Mouse (Mus musculus) embryo, embryonic 10.5 days (tissue): ENCODE results near the gene Dpy19l3.
A peak's percentile ranks its signal among the peaks of the same experiment; 100 is the strongest.

Experiments
- DNase-seq: peaks from one replicate; pipeline ENCODE4 v3.0.0-alpha.2; 2015; ENCODE audit warnings: low spot score

Gene Dpy19l3

DNA sequence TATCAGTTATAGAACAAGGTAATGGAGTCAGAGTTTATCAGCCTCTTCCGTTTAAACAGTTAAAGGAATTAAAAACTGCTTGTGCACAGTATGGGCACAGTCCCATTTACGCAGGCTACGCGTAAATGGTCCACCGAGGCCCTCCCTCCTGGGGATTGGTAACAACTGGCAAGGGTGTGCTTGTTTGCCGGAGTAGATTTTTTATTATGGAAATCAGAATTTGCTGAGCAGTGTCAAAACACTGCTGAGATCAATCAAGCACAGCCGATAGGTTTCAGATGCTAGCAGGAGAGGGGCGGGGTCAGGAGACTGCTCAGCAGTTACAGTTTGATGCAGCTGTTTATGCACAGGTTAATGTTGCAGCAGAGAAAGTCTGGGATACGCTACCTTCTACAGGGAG, 66.0 kb downstream of the Dpy19l3 start:
- no peak for DNase-seq

DNA sequence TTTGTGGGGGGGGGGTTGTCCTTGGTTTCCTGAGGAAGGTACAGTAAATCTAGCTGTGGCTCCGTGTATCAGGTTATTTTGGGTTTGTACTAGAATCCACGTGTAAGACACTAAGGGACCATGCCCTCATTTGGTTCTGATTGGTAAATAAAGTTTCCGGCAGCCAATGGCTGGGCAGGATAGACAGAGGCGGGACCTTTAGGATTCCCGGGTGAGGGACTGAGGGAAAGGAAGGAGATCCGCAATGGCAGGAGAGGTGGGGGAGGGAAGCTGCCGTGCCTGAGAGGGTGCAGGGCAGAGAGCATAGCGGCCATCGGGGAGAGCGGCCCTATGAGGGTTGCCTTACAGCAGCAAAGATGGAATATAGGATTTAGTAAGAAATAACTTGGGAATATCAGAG, 67.0 kb downstream of the Dpy19l3 start:
- DNase-seq: peak; percentile 68

DNA sequence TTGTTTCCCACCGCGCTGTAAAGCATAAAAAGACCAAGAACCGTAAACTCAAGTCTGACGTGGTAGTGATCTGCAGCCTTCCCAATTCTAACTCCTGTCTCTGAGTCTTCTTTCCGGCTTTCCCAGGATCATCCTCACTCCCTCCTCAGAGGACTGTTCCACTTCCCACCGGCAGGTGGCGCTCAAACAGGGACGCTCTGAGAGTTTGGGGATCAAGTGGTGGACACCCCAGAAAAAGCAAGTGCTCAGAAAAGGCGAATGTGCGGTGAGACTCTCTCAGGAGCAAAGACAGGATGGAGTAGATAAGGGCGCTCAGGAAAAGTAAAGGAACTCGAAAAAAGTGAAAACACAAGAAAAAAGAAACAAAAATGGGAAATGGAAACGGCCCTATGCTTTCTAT, 67.5 kb downstream of the Dpy19l3 start:
- DNase-seq: peak; percentile 73

DNA sequence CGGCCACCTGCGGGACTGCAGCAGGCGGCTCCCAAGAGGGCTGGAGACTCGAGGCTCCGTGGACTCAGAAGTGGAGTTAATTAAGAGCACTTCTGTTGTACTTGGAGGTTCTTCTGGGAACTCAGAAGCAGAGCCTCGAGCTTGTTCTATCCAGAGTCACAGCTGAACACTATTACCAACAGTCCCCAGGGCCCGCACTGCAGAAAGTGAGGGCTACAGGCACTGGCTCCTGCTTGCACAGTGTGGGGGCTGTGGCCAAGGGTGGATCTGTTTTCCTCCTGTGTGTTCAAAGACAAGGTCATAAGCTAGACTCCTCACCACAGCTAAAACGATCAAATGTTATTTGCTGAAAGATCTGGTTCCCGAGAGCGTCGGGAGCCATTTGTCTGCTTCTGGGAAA, 68.0 kb downstream of the Dpy19l3 start:
- DNase-seq: no peak

DNA sequence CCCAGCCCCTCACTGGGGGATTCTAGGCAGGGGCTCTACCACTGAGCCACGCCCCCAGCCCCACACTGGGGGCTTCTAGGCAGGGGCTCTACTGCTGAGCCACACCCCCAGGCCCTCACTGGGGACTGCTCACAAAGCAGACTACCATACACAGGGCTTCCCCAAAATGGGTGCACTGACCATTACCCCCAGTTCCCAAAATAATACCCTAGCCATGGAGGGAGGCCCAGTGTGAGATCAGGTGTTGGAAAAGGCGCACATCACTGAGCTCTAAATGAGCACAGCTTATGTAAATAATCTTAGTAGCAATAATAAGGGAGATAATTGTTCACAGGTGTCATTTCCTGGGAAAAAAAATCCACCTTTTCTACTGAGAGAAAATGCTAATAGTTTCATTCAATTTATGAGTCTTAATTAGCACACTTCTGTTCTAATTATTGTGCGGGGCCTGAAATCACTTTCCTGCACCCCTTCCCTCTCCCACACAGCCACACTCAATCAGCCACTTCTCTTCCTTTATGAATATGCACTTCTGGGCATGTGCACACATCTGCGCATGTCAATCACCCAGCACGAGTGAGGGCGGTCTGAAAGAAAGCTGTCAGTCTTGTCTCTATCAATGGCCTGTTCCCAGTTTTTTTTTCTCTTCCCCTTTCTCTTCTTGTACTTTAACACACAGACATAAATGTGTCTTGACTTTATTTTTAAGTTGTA, 70.7 kb downstream of the Dpy19l3 start:
- DNase-seq: no peak

DNA sequence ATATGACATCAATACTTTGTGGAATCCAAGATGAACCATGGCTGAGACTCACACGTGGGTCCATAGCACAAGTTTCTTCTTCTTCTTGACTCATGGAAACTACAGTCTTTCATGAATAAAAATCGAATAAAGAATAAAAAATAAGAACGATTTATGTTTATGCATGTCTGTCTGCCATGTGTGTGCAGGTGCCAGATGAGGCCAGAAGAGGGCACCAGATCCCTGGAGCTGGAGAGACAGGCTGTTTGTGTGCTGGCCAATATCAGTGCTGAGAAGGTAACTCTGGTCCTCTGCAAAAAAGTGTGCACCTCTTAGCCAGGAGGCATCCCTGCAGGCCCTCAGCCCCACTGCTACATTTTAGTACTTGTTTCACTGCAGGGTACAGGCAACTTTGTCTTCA, 72.7 kb downstream of the Dpy19l3 start:
- no peak for DNase-seq

DNA sequence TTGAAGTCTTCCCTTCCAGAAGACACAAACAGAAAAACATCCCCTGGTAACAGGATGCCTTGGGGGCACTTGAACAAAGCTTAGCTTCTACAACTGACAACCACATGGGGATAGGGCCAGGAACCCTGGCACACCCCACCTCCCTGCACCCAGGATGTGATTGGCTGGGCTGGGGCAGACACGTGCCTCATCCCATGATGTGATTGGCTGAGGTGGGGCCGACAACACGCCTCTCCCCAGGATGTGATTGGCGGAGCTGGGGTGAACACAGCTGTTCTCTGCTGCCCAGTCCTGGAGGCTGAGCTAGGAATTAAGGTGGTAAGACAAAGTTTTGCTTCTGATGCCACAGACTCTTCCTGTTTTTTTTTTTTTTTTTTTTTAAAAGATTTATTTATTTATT, 75.3 kb downstream of the Dpy19l3 start:
- DNase-seq: no peak

DNA sequence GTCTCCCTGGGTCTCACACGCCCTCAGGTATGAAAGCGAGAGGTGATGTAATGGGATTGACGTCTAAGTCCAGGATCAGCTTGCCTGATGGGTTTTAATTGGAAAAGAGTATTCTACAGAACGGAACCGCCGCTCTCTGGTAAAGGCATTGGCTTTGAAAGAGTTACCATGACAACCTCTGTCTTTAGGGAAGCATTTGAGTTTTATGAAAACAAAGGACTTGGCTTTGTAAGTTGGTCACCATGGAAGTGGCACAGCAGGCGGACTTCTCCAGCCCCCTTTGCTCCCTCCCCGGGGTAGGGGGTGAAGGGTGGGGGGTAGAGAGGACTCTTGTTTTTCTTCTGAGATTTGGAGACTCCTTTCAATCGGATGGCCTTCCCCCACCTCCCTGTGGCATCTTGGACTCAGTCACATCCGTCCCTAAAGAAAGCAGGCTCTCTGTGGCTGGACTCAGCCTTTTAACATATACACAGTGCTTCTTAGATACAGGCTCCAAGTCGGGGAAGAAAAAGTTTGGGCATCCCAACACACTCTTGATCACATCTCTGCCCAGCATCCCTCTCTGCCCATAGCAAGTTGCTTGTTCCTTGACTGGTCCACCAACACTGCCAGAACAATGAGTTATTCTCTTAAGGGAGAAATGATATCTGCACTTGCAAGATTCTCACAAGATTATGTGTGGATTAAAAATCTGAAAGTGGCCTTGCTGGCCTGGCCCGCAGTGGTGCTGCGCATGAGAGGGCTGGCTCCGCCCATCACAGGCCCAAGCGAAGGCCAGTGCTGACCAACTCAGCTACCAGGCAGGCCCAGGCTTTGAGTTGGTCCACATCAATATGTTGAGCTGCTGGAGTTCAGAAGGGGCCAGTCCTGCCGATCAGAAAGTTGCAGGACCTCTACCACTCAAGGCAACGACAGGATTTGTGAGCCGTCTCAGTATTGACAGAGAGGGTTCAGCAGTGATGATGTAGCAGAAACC, 85.9 kb downstream of the Dpy19l3 start:
- peak; percentile 83 for DNase-seq

DNA sequence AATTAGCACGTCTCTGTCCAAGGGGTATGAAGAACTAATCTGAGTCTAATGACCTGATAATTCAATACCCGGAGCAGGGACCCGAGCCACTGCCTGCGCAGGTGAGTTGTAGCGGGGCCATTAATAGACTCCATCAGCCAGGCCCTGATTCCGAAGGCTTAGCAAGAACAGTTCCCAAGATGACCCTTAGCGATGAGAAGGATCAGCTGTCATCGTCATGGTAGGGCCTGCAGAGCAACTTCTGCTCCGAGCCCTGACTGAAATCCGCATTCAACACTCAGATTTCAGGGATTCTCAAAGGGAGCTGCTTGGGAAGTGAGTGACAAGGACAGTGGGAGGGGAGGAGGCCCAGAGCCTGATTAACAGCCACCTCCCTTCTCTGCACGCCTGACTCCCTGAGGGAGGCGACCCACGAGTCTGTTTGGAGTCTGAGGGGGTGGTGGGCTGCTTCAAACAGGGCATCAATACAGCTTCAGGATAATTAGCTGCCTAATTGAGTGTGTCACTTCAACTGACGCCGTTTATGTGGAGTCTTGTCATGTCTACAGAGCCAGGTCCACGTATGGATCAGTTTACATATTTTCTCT, 90.4 kb downstream of the Dpy19l3 start:
- no peak for DNase-seq

DNA sequence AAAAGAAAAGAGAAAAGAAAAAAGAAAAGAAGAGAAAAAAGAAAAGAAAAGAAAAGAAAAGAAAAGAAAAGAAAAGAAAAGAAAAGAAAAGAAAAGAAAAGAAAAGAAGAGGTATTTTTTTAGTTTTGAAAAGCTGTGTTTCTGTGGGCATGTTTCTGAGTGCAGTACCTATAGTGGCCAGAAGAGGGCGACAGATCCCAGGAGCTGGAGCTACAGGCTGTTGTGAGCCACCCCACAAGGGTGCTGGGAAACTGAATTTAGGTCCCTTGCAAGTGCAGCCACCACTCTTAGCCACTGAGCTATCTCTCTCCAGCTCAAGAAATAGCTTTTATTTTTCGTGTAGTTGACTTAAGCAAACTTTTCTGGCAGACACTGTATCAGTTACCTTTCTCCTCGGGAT, 95.1 kb downstream of the Dpy19l3 start:
- peak; percentile 37 for DNase-seq

DNA sequence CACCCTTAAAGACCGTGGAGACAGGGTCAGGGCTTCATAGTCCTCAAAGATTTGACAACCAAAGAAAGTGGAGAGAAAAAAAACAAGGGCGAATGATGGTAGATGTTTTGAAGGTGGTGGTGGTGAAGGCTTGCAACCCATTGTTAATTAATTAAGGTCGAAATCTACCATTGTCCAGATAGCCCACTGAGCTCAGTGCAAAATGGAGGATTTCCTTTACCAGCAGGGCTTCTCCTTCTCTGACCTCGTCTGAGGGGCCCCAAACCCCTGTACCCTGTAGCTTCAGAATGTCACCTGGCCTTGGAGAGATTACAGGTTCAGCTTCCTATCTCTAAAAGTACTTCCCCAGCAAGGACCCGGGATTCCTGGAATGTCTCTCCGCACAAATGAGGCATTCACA, 96.4 kb downstream of the Dpy19l3 start:
- no peak for DNase-seq

DNA sequence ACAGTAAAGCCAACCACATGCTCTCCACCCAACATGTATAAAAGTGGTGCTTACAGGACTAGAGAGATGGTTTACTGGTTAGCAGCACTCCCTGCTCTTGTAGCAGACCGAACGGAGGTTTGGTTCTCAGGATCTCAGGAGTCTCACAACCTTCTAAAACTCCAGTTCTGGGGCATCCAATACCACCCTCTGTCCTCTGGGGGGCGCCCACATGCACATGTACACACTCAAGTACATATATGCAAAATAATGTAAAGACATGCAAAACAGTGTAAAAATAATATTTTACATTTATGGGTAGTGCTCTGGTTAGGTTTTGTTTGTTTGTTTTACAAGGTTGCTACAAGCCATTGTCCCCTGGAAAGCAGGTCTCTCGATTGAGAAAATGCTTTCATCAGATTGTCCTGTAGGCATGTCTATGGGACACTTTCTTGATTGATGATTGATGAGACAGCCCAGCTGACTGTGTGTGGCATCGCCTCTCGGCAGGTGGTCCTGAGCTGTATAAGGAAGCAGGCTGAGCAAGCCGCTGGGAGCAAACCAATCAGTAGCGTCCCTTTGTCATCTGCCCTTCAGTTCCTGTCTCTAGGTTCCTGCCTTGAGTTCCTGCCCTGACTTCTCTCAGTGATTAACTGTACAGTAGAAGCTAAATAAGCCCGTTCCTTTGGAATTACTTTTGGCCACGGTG, 102.5 kb downstream of the Dpy19l3 start:
- no peak for DNase-seq

DNA sequence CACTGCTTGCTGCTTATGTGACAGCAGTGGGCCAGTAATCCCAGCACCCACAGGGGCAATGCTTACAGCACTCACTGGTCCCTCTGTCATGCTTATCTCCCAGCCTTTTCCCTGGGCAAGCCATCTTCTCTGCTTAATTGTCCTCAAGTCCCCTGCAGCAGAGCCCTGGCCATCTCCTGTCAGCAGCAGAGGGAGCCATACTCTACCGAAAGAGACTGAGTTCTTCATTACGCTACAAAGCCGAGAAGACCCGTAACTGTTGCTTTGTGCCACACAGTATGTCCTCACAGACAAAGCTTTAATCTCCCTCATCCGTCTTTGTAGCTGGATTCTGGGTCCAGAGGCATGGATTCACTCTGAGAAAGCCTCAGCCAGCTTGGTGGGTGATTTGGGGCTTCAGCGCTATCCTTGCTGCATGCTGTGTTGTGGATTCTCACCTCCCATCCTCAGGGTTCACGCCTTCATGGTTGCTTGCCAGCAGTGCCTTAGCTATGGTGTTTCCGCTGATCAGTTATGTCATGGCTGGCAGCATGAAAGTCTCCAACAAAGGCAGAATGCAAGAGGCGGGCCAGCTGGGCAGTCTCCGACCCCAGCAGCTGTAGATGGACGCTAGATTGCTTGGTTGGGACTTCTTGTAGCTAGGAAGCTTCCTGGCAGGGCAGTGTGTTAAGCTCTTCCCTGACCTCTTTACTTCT, 103.4 kb downstream of the Dpy19l3 start:
- DNase-seq: no peak

DNA sequence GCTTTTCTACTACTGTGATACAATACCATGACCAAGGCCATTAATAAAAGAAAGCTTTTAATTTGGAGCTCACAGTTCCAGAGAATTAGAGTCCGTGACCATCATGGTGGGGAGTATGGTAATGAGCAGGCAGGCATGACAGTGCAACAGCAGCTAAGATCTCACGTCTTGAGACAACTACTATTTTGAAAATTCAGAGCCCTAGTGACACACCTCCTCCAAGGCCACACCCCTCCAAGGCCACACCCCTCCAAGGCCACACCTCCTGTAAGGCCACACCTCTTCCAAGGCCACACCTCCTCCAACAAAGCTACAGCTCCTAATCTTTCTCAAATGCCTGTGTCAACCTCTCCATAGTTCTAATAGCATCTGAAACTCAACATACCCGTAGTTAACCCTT, 105.2 kb downstream of the Dpy19l3 start:
- no peak for DNase-seq

DNA sequence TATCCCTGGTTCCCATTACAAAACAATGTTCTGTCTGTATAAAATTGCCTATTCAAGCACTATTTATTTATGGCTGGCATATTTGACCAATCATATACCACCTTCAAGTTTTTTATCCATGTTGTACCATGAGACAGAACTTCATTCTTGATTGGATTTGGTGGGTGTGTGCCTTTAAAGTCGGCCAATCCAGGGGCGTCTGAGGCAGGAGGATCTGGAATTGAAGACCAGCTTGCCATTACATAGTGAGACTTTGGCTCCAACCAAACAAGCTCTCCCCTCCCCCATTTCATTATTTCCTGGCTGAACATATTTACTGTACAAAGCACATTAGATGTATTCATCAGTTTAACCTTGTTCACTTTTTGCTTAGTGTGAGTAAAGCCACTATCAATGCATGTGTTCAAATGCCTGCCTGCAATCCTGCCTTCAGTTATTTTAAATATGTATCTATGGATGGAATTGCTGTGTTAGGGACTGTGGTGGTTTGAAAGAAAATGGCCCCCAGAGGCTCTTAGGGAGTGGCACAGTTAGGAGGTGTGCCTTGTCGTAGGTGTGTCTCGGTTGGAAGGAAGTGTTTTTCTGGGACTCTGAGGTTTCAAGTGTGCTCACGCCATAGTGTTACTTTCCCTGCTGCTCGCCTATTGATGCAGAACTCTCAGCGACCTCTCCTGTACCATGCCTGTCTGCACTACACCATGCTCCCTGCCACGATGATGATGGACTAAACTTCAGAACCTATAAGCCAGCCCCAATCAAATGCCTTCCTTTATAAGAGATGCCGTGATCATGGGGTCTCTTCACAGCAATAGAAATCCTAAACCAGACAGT, 105.8 kb downstream of the Dpy19l3 start:
- no peak for DNase-seq

DNA sequence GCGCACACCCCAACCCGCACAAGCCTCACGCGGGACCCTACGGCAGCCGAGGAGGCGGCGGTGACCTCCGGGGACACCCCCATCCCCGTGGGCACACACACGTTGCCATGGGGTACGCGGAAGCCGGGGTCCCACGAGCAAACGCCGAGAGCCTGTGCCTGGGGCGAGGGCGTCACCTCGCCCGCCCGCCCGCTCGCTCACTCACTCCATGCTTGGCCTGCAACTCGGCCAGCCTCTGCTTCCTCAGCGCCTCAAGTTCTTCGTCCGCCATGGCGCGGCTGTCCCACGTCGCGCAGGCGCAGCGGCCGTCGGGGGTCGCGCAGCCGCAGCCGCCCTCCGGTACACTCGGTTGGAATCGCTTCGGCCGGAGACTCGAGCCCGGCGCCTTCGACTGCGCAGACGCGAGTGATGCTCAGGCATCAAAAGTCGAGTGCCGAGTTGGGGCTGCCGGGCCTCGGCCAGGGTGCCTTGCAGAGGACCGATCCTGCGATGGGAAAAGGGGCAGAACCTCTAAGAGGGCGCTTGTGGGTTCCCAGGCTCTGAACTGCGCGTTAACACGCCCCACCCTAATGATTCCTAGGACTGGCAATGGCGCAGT, 107.1 kb downstream of the Dpy19l3 start, which contains the start of gene Pdcd5:
TSS of gene Pdcd5 (minus strand) at position 421 of the 598 bp plus-strand sequence.
- peak; percentile 96 for DNase-seq

DNA sequence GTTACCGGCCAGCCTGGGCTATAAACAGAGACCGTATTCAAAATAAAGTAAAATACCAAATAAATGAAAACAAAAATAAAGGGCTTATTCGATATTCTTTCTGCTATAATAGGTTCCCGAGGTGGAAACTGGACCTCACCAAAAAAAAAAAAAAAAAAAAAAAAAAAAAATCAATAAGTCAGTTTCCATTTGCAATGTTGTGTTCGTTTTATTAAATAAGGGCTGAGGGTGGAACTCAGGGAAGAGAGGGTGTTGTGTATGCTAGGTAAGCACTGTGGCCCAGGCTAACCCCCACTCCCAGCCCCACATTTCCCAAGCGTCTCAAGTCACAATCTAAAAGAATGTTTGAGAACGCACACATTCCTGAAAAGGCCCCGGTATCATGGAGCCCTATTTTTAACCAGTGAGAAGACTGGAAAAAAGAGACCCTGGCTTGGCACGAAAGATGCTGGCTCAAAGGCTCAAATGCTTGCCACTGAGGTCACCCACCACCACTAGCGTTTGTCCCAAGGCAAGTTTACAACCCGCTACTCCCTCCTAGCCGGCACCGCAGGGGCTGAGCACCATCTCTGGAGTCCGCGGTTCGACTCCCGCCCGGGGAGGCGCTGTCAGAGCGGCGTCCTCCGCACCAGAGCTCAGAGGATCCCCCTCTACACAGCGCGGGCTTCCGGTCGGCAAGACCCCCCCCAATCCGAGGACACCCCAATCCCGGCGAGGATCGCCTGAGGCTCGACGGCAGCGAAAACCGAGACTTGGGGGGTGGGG, 107.8 kb downstream of the Dpy19l3 start:
- DNase-seq: peak; percentile 56

DNA sequence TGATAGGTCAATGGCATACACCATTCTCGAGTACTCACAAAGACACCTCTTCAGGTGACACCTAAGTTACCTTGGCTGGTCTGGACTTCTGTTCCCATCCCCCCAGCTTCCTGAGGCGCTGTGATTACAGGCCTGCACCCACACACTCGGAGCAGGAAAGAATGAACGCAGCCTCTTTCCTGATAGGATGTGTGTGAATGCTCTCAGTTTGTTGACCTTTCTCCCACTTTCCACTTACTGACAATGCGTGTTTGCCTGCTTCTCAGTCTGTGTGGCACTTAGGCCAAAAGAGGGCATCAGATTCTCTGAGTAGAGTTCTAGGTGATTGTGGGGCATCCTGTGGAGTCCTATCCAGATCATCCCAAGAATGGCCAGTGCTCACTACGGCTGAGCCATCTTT, 114.2 kb downstream of the Dpy19l3 start:
- DNase-seq: no peak

DNA sequence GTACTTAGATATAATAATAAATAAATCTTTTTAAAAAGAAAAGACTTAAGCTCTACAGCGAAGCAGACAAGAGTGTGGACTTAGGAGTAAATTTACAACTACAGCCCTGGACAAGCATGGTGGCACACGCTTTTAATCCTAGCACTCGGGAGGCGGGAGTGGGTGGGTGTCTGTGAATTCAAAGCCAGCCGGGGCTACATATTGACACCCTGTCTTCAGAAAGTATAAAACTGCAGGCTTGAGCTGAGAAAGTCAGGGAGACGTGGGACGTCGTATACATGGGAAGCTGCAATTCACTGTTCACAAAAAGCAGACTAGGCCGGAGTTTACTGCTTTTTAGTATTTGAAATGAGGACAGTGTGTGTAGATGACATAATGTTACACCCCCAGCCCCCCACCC, 117.4 kb downstream of the Dpy19l3 start:
- no peak for DNase-seq

DNA sequence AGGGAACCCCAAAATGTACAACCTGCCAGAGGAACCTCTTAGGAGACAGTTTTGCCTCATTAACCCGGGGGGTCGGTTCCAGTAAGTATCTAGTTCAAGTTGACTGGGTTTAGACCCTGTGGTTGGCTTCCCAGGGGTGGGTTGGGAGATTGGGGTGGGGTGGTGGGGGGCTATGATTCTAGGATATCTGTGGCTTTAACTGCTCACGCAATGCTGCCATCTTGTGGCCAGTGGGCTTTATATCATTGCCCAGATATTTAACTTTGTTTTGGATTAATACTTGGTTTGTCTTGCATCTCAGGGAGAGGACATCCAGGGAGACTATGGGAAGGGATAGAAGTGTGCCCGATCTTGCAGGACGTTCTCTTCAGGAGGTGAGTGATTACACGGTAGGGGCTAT, 118.0 kb downstream of the Dpy19l3 start:
- peak; percentile 67 for DNase-seq
